Mouse (Mus musculus): ENCODE data around the gene Gm13275. TPM values are rescaled to one million over a fixed set of nuclear protein-coding genes. Genes with fewer than 3 reads are reported as not detected.
"Not testable (repeated sequence)": the region's sequence is repeated elsewhere in the genome, so short reads cannot be mapped to it uniquely, and the experiment has no call there.

Gene Gm13275
- total RNA-seq, 4 experiments from 2014 or later = not detected

DNA sequence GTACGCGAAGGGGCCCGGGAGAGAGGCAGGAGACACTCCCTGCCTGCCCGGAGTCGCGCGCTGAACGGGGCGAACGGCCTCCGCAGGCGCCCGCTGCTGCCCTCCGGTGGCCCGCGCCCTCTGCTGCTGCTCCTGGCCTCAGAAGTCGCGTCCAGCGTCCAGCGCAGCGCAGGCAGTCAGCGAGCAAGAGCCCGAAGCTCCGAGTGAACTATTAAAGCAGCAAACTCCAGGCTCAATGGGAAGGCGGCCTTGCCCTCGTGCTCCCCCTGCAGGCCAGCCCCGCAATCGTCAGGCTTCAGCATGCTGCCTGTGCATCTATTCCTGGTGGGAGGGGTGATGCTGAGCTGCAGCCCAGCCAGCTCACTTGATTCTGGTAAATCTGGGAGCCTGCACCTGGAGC, 2.8 kb downstream of the Gm13275 start, which contains the start of gene Gm13279:
Gene Gm13279 (plus strand): TSS at position 301 of the 400 bp plus-strand sequence.
- DNase-seq (ENCODE audit: low spot score) = not testable (repeated sequence)

DNA sequence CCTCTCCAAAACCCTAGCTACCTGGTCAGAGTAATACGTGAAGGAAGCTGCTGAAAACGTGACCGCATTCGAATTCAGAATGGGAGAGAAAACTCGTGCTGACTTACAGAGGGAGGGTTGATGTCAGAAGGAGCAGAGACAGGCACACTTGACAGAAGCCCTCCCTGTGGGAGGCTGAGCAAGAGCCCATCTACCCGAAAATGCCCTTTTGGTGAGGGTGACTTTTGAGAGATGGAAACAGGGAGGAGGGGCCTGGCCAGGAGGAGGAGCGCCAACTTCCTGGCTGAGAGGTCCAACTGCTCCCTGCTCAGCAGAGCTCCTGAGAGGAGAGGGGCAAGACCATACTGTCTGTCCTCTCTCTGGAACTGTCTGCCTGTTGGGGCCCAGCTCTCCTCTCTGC, 5.1 kb downstream of the Gm13275 start, which contains the start of gene Gm13285:
Gene Gm13285 (plus strand): TSS at position 301 of the 400 bp plus-strand sequence.
- not testable (repeated sequence) for DNase-seq (ENCODE audit: low spot score)

DNA sequence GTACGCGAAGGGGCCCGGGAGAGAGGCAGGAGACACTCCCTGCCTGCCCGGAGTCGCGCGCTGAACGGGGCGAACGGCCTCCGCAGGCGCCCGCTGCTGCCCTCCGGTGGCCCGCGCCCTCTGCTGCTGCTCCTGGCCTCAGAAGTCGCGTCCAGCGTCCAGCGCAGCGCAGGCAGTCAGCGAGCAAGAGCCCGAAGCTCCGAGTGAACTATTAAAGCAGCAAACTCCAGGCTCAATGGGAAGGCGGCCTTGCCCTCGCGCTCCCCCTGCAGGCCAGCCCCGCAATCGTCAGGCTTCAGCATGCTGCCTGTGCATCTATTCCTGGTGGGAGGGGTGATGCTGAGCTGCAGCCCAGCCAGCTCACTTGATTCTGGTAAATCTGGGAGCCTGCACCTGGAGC, 8.7 kb downstream of the Gm13275 start, which contains the start of gene Gm13287:
Gene Gm13287 (plus strand): TSS at position 301 of the 400 bp plus-strand sequence.
- DNase-seq (ENCODE audit: low spot score) = not testable (repeated sequence)

DNA sequence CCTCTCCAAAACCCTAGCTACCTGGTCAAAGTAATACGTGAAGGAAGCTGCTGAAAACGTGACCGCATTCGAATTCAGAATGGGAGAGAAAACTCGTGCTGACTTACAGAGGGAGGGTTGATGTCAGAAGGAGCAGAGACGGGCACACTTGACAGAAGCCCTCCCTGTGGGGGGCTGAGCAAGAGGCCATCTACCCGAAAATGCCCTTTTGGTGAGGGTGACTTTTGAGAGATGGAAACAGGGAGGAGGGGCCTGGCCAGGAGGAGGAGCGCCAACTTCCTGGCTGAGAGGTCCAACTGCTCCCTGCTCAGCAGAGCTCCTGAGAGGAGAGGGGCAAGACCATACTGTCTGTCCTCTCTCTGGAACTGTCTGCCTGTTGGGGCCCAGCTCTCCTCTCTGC, 10.9 kb downstream of the Gm13275 start, which contains the start of gene Gm13288:
Gene Gm13288 (plus strand): TSS at position 301 of the 400 bp plus-strand sequence.
- DNase-seq (ENCODE audit: low spot score) = not testable (repeated sequence)

DNA sequence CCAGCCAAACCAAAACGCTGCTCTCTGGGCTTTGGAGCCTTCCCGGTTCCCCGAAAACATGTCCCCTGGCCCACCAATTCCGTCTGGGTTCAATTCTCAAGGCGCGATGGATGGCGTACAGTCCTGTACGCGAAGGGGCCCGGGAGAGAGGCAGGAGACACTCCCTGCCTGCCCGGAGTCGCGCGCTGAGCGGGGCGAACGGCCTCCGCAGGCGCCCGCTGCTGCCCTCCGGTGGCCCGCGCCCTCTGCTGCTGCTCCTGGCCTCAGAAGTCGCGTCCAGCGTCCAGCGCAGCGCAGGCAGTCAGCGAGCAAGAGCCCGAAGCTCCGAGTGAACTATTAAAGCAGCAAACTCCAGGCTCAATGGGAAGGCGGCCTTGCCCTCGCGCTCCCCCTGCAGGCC, 11.5 kb downstream of the Gm13275 start:
- not testable (repeated sequence) for DNase-seq (ENCODE audit: low spot score)

DNA sequence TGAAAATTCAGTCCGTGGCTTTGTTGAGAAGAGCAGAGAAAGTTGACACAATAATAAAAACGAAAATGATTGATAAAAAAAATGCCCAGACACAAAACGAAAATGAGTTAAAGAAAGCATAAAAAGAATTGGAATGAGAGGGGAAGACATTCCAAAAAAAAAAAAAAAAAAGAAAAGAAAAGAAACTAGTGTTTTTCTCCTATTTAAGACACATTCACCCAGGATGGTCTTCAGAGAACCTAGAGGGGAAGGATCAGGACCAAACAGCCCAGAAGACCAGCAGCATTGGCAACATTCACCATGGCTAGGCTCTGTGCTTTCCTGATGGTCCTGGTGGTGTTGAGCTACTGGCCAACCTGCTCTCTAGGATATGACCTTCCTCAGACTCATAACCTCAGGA, 21.6 kb downstream of the Gm13275 start, which contains the start of gene Ifna7:
Gene Ifna7 (plus strand): TSS at position 301 of the 400 bp plus-strand sequence.
- DNase-seq (ENCODE audit: low spot score) = no peak

DNA sequence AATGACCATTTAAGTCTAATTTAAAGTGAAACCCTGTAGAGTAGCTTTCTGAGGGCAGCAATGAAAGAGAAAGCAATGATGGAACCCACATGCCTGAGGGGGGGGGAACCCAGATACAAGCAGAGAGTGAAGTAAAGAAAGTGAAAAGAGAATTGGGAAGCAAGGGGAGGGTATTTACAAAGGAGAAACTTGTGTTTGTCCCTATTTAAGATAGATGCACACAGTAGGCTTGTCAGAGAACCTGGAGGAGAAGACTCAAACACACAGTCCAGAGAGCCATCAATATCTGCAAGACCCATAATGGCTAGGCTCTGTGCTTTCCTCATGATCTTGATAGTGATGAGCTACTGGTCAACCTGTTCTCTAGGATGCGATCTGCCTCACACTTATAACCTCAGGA, 25.4 kb downstream of the Gm13275 start, which contains the start of gene Ifna11:
Gene Ifna11 (plus strand): TSS at position 301 of the 400 bp plus-strand sequence.
- DNase-seq (ENCODE audit: low spot score) = no peak

DNA sequence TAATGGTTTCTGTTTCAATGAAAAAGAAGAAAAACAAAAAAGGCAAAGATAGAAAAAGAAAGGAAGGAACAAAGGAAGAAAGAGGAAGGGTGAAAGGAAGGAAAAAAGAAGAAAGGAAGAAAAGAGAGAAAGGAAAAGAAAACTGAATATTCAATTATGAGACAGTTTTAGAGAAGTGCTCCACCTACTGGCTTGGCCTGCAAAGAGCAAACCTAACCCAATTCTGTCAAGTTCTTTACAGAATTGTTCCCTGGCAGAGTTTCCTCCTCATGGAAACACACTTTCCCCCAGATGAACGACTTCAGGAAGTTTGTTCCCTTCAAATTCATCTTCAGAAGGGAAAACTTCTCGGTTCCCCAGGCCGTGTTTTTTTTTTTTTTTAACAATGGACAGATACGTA, 28.7 kb downstream of the Gm13275 start:
- no peak for DNase-seq (ENCODE audit: low spot score)

DNA sequence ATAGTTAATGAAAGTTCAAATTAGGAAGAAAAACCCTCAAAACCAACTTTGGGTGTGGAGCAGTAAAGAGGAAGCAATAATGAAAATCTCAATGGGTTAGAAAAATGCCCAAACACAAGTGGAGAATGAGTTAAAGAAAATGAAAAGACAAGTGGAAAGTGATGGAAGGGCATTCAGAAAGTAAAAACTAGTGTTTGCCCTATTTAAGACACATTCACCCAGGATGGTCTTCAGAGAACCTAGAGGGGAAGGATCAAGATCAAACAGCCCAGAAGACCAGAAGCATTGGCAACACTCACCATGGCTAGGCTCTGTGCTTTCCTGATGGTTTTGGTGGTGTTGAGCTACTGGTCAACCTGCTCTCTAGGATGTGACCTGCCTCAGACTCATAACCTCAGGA, 32.8 kb downstream of the Gm13275 start, which contains the start of gene Ifna6:
Gene Ifna6 (plus strand): TSS at position 301 of the 400 bp plus-strand sequence.
- DNase-seq (ENCODE audit: low spot score) = not testable (repeated sequence)

DNA sequence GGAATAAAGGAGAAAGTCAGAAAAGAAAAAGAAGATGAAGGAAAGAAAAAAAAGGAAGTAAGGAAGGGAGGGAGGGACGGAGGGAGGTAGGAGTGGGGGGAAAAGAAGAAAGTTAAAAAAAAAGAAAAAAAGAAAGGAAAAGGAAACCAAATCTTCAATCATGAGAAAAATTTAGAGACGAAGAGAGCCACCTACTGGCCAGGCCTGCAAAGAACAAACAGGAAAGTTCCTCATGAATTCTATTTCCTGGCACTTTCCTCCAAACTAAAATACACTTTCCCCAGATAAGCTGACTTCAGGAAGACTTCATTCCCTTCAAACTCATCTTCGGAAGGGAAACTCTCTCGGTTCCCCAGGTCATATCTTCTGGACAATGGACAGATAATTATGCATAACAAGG, 36.2 kb downstream of the Gm13275 start:
- no peak for DNase-seq (ENCODE audit: low spot score)

DNA sequence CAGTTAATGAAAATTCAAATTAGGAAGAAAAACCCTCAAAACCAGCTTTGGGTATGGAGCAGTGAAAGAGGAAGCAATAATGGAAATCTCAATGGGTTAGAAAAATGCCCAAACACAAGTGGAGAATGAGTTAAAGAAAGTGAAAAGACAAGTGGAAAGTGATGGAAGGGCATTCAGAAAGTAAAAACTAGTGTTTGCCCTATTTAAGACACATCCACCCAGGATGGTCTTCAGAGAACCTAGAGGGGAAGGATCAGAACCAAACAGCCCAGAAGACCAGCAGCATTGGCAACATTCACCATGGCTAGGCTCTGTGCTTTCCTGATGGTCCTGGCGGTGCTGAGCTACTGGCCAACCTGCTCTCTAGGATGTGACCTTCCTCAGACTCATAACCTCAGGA, 40.9 kb downstream of the Gm13275 start, which contains the start of gene Ifna5:
Gene Ifna5 (plus strand): TSS at position 301 of the 400 bp plus-strand sequence.
- not testable (repeated sequence) for DNase-seq (ENCODE audit: low spot score)

DNA sequence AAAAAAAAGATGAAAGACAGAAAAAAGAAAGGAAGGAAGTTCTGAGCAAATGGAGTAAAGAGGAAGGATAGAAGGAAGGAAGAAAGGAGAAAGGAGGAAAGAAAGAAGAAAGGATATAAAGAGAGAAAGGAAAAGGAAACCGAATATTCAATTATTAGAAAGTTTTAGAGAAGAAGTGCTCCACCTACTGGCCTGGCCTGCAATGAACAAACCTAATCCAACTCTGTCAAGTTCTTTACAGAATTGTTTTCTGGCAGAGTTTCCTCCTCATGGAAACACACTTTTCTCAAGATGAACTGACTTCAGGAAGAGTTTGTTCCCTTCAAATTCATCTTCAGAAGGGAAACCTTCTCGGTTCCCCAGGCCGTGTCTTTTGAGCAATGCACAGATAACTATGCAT, 44.5 kb downstream of the Gm13275 start:
- no peak for DNase-seq (ENCODE audit: low spot score)

DNA sequence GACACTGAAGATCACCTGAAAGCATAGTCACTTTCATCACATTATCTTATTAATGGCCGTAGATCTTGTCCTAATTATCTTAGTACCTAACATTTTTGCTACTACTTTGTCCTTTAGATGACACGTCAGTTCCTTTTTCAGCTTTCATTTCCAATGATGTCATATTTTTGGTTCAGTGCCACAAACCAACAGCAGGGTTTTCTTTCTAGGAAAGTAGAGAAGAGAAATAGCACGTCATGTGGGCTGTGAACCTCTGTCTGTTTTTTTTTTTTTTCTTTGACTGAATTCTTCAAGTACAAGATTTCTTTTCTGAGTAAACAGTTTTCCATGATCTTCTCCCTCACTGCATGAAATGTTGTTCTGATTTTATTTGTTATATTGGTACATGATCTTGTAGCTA, 45.8 kb downstream of the Gm13275 start:
- no peak for DNase-seq (ENCODE audit: low spot score)

DNA sequence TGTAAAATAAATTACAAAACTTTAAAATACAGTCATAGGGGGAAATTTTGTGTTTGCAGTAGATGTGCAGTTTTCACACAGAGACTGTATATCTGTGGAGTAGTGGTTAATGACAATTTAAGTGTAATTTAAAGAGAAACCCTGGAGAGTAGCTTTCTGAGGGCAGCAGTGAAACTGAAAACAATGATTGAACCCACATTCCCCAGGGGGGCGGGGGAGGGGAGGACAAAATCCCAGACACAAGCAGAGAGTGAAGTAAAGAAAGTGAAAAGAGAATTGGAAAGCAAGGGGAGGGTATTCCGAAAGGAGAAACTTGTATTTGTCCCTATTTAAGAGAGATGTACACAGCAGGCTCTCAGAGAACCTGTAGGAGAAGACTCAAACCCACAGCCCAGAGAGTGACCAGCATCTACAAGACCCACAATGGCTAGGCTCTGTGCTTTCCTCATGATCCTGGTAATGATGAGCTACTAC, 47.2 kb downstream of the Gm13275 start, which contains the start of gene Ifna4:
Gene Ifna4 (plus strand): TSS at position 424 of the 474 bp plus-strand sequence.
- DNase-seq (ENCODE audit: low spot score) = no peak

Other genes starting within 250 kb of the Gm13275 start
- not detected for gene Ifna15, start 236.2 kb upstream of the Gm13275 start, total RNA-seq (2022)
- not detected for gene Ifna14, start 222.7 kb upstream of the Gm13275 start, total RNA-seq (2022)
- gene Ifna9, start 202.1 kb upstream of the Gm13275 start, total RNA-seq (2022) = not detected
- gene Ifna12, start 191.1 kb upstream of the Gm13275 start, total RNA-seq (2022) = not detected
- not detected for gene C87499, start 160.1 kb upstream of the Gm13275 start, total RNA-seq (2022)
- gene Ifna13, start 150.0 kb upstream of the Gm13275 start, total RNA-seq (2022) = not detected
- not detected for gene Ifna16, start 117.6 kb upstream of the Gm13275 start, total RNA-seq (2022)
- not detected for gene Ifna2, start 110.6 kb upstream of the Gm13275 start, total RNA-seq (2022)
- gene Ifnab, start 103.1 kb upstream of the Gm13275 start, total RNA-seq (2022) = not detected
- under 1 TPM; 0.41 to 0.87 (median 0.64) TPM for gene Gm26566, start 72.7 kb upstream of the Gm13275 start, total RNA-seq (2022)
- gene Klhl9, start 72.0 kb upstream of the Gm13275 start, total RNA-seq (2022) = 10 to 100 TPM; 67.8 to 80.5 (median 71.9) TPM
- not detected for gene Gm13271, start 39.6 kb upstream of the Gm13275 start, total RNA-seq (2022)
- gene Gm13283, start 34.4 kb upstream of the Gm13275 start, total RNA-seq (2022) = not detected
- gene Gm13290, start 20.7 kb upstream of the Gm13275 start, total RNA-seq (2022) = not detected
- gene Gm13289, start 17.6 kb upstream of the Gm13275 start, total RNA-seq (2022) = not detected
- not detected for gene Gm13272, start 14.6 kb upstream of the Gm13275 start, total RNA-seq (2022)
- gene Ifnz, start 12.4 kb upstream of the Gm13275 start, total RNA-seq (2022) = not detected
- gene Gm13276, start 8.8 kb upstream of the Gm13275 start, total RNA-seq (2022) = not detected
- not detected for gene Gm13277, start 5.9 kb upstream of the Gm13275 start, total RNA-seq (2022)
- not detected for gene Gm13278, start 2.9 kb upstream of the Gm13275 start, total RNA-seq (2022)
- not detected for gene Gm13279, start 2.9 kb downstream of the Gm13275 start, total RNA-seq (2022)
- not detected for gene Gm13285, start 5.2 kb downstream of the Gm13275 start, total RNA-seq (2022)
- not detected for gene Gm13287, start 8.8 kb downstream of the Gm13275 start, total RNA-seq (2022)
- gene Gm13288, start 11.0 kb downstream of the Gm13275 start, total RNA-seq (2022) = not detected
- not detected for gene Ifna7, start 21.7 kb downstream of the Gm13275 start, total RNA-seq (2022)
- gene Ifna11, start 25.5 kb downstream of the Gm13275 start, total RNA-seq (2022) = not detected
- not detected for gene Ifna6, start 32.9 kb downstream of the Gm13275 start, total RNA-seq (2022)
- gene Ifna5, start 41.0 kb downstream of the Gm13275 start, total RNA-seq (2022) = not detected
- not detected for gene Ifna4, start 47.4 kb downstream of the Gm13275 start, total RNA-seq (2022)
- gene Ifna1, start 55.6 kb downstream of the Gm13275 start, total RNA-seq (2022) = not detected
- gene Ifne, start 85.7 kb downstream of the Gm13275 start, total RNA-seq (2022) = not detected